Mouse (Mus musculus): Measurements from ENCODE around the gene Ccdc151.
A peak's percentile ranks its signal among the peaks of the same experiment; 100 is the strongest.

Ccdc151 gene

GRCm38 (mm10) chr9:22002194-22003162 lies at the start of gene Ccdc151, which contains the start of gene Prkcsh:
TSS of gene Ccdc151 (minus strand) at chr9:22002634.
TSS of gene Prkcsh (plus strand) at chr9:22002806.
- DNase-seq (ENCODE audit: low read depth): peak; percentile 100

- DNase-seq (ENCODE audit: low read depth): no peak
Observed at GRCm38 (mm10) chr9:22051958-22052254, 49.5 kb upstream of the Ccdc151 start, which contains the start of gene Elavl3. TSS of gene Elavl3 (minus strand) at chr9:22052023.

GRCm38 (mm10) chr9:22051161-22051957 lies 48.9 kb upstream of the Ccdc151 start:
- no peak for DNase-seq (ENCODE audit: low read depth)

GRCm38 (mm10) chr9:22050351-22050889 lies 48.0 kb upstream of the Ccdc151 start:
- peak; percentile 68 for DNase-seq (ENCODE audit: low read depth)

GRCm38 (mm10) chr9:22049721-22050270 lies 47.4 kb upstream of the Ccdc151 start:
- no peak for DNase-seq (ENCODE audit: low read depth)

- no peak for DNase-seq (ENCODE audit: low read depth)
Observed at GRCm38 (mm10) chr9:22049315-22049714, 46.9 kb upstream of the Ccdc151 start.

- DNase-seq (ENCODE audit: low read depth): no peak
Observed at GRCm38 (mm10) chr9:22047329-22047728, 44.9 kb upstream of the Ccdc151 start.

- DNase-seq (ENCODE audit: low read depth): no peak
Observed at GRCm38 (mm10) chr9:22041832-22042231, 39.4 kb upstream of the Ccdc151 start.

GRCm38 (mm10) chr9:22037826-22038225 lies 35.4 kb upstream of the Ccdc151 start:
- no peak for DNase-seq (ENCODE audit: low read depth)

GRCm38 (mm10) chr9:22035300-22036044 lies 33.0 kb upstream of the Ccdc151 start:
- DNase-seq (ENCODE audit: low read depth): no peak

- no peak for DNase-seq (ENCODE audit: low read depth)
Observed at GRCm38 (mm10) chr9:22030386-22030785, 28.0 kb upstream of the Ccdc151 start.

- no peak for DNase-seq (ENCODE audit: low read depth)
Observed at GRCm38 (mm10) chr9:22028467-22028866, 26.0 kb upstream of the Ccdc151 start.

GRCm38 (mm10) chr9:22024592-22024991 lies 22.2 kb upstream of the Ccdc151 start:
- DNase-seq (ENCODE audit: low read depth): no peak

- no peak for DNase-seq (ENCODE audit: low read depth)
Observed at GRCm38 (mm10) chr9:22017208-22017825, 14.9 kb upstream of the Ccdc151 start.

- no peak for DNase-seq (ENCODE audit: low read depth)
Observed at GRCm38 (mm10) chr9:22016245-22016644, 13.8 kb upstream of the Ccdc151 start.

GRCm38 (mm10) chr9:22012731-22013130 lies 10.3 kb upstream of the Ccdc151 start:
- no peak for DNase-seq (ENCODE audit: low read depth)

- DNase-seq (ENCODE audit: low read depth): no peak
Observed at GRCm38 (mm10) chr9:22011055-22011454, 8.6 kb upstream of the Ccdc151 start.

- no peak for DNase-seq (ENCODE audit: low read depth)
Observed at GRCm38 (mm10) chr9:22004546-22004945, 2.1 kb upstream of the Ccdc151 start.

- DNase-seq (ENCODE audit: low read depth): peak; percentile 37
Observed at GRCm38 (mm10) chr9:22003163-22003554, 725 bp upstream of the Ccdc151 start.

GRCm38 (mm10) chr9:22001633-22002032 lies 801 bp downstream of the Ccdc151 start:
- DNase-seq (ENCODE audit: low read depth): no peak

- DNase-seq (ENCODE audit: low read depth): no peak
Observed at GRCm38 (mm10) chr9:22000296-22000695, 2.1 kb downstream of the Ccdc151 start.
